Mouse (Mus musculus): ENCODE results near the gene Tom1l2.

DNA sequence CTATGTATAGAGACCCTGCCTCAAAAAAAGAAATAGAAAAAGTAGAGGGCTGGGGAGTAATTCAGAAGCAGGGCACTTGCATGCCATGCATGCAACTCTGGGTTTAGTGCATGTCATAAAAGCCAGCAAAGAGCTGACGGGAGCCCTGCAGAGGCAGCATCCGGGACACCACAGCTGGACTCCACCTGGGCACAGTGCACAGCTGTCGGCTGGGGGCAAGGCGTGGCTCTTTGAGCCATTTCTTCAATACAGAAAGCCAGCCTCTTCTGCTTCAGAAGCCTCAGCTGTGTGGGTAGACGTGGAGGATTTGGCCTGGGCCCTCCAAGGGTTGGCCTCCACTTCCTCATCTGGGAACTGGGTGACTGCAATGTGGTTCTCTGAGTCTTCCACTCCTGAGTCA, 117.4 kb downstream of the Tom1l2 start:
- no peak for TF ChIP-seq POLR2A (IDR thresholded peaks at IDR 0.05; ENCODE audit: borderline replicate concordance, extremely low read depth, insufficient read depth, insufficient read length, poor library complexity, severe bottlenecking)
- no peak for TF ChIP-seq CTCF (IDR thresholded peaks at IDR 0.05; ENCODE audit: borderline replicate concordance, extremely low read depth, insufficient read depth, insufficient read length)

All from brain, embryonic 14.5 days (tissue).